Mouse (Mus musculus) heart, adult 11 months (tissue): ENCODE measurements around the gene Ggct.
"Not testable (repeated sequence)": the region's sequence is repeated elsewhere in the genome, so short reads cannot be mapped to it uniquely, and the experiment has no call there.

Experiments used
- DNase-seq: peaks from one replicate; pipeline ENCODE4 v3.0.0; 2022

Gene Ggct

GRCm38 (mm10) chr6:54992141-54992540 lies 609 bp downstream of the Ggct start:
- DNase-seq = no peak

GRCm38 (mm10) chr6:54991189-54991588 lies 1.6 kb downstream of the Ggct start:
- DNase-seq = no peak

DNA sequence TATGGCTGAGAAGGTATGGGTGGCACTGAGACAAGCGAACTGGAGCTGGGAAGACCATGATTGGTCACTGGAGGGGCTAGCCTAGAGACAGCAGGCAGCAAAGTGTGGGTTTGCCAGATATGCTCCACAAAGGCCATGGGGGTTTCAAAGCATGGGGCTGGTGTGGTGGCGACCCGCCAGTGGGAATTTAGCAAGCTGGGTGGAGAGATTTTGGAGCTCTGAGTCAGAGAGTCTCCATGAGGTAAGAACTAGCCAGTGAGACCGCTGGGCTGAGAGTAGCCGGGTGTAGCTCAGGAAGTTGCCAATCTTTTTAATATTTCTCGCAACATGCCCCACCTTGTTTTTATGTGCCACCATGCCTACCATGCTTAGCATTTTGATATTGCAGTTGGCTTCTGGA lies 4.6 kb downstream of the Ggct start:
- DNase-seq = peak; percentile 85

DNA sequence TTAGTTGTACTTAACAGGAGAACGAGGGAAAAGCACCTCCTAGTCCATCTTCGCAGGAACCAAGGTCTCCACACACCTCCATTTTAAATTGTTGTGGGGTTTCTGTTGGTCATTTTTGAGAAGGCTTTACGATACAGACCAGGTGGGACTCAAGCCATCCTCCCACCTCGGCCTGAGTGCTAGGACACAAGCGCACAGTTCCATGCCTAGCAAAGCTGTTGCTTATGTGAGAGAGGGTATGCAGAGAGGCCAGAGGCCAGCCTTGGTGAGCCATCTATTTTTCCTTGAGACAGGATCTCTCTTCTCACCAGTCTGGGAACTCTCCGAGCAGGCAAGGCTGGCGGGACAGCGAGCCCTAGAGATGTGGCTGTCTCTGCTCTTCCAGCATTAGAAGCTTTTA lies 8.7 kb downstream of the Ggct start:
- peak; percentile 61 for DNase-seq

- peak; percentile 63 for DNase-seq
Observed at GRCm38 (mm10) chr6:54983526-54984050, 9.2 kb downstream of the Ggct start.

DNA sequence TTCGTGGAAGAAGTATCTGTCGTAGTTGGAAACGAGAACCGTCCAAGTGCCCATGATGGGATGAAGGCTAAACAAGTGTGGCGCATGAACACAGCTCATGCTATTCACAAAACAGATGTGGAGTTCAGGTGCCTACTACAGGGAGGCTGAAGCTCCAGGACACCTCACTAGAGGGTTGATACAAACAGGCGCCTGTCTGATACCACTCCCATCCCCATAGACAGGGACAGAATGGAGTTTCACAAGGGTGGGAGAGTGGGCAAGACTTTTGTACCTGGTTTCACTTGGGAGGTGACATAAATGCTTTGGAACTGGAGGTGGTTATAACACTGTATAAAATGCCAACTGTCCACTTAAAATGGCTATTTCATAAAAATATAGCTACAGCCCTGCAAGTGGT lies 13.3 kb downstream of the Ggct start:
- DNase-seq = peak; percentile 66

DNA sequence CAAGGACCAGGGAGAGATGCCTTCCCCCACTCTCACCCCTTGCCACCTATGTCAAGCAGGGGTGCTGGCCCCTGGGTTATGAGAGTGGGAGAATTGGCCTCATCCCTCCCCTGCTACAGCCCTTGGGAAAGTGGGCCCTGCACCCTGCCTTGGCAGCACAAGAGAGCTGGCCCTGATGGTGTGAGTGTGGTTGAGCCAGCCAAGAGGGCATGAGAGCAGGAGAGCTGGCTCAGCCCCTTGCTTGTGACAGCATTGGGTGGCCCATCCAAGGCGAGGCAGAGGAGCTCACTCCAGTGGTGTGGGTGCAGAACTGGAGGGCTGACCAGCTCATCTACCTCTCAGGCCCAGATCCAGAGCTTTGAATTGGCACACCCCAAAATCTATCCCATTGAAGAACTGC lies 17.1 kb downstream of the Ggct start:
- DNase-seq = peak; percentile 96

- DNase-seq = peak; percentile 94
Observed at GRCm38 (mm10) chr6:54974501-54974900, 18.2 kb downstream of the Ggct start.

DNA sequence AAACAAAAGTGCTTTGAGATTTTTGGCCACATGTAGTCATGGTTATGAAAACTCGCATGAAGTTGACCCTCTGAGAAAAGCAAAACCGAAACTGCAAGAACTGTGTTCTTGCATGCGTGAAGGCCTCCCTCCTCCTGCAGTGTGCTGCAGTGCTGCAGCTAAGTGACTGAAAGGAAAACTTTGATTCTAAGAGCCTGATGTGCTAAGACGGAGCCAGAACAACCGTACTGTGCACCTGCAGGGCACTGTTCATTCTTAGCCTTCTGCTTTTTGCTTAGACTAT lies 19.9 kb downstream of the Ggct start:
- DNase-seq = peak; percentile 95

GRCm38 (mm10) chr6:54972111-54972928 lies 20.4 kb downstream of the Ggct start, which contains the start of gene Nod1:
Gene Nod1 (minus strand): TSS chr6:54972612.
- DNase-seq = peak; percentile 99

DNA sequence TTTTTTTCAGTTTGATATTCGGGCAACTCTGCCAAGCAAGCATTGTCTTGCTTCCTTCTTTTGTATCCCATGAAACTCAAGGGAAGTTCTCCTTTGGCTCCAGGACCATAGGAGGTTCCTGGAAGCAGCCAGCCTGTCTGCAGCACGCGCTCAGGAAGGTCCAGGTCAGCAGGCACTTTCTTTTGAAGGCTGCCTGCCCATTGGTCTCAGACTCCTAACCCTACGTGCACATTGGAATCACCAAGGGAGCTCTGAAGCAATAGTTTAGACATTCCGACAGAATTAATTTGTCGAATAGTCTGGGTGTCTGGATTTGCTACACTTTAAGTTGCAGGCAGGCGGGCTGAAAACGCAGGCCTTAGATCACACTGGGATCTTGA lies 21.0 kb downstream of the Ggct start:
- DNase-seq = peak; percentile 97

DNA sequence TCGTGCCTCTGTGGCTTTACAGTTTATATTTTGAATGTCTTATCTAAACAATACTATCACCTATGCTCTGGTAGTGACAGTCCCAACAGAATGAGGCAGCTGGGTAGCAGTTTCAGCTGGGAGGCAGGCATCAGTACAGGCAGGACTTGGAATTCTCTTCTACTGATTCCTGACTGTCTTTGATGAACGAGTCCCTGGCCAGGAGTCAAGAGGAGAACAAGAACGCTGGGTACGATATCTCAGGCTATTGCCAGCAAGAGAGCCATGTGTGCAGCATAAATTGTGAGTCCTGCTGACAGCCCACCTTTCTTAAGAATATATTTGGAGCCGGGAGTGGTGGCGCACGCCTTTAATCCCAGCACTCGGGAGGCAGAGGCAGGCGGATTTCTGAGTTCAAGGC lies 22.2 kb downstream of the Ggct start:
- peak; percentile 91 for DNase-seq

GRCm38 (mm10) chr6:54969801-54970200 lies 22.9 kb downstream of the Ggct start:
- DNase-seq = peak; percentile 91

- peak; percentile 89 for DNase-seq
Observed at GRCm38 (mm10) chr6:54967591-54967990, 25.2 kb downstream of the Ggct start.

DNA sequence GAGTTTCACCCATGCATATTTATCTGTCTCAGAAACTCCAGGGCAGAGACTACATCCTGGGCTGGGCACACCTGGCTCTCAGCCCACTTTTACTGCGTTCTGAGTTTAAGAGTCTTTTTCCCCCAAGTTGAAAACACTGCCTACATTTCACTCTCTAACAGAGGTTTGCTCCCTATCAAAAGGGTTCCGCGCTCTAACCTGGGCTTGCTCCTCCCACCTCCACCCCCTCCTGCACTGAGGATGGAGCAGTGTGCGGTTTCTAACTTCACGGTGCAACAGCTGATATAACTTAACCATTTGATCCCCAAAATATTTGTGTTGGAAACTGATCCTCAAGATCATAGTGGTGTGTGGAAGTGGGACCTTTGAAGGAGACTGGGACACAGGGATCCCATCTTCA lies 27.5 kb downstream of the Ggct start:
- no peak for DNase-seq

DNA sequence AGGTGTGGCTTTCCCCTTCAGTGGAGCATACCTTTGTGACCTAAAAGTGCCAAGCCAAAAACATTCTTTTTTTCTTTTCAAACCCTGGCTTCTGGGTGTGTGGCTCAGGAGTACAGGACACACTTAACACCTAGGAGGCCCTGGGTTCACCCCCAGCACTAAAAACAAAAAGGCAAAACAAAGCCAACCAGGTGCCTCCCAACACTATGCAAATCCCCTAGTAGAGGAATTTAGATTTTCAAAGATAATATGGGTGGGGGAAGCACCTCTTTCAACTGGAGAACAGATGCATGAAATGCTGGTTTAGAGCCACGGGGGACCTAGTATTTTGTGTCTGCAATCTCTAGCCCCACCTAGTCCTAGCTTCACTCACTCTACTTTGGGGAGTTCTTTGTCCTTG lies 28.0 kb downstream of the Ggct start:
- DNase-seq = no peak

DNA sequence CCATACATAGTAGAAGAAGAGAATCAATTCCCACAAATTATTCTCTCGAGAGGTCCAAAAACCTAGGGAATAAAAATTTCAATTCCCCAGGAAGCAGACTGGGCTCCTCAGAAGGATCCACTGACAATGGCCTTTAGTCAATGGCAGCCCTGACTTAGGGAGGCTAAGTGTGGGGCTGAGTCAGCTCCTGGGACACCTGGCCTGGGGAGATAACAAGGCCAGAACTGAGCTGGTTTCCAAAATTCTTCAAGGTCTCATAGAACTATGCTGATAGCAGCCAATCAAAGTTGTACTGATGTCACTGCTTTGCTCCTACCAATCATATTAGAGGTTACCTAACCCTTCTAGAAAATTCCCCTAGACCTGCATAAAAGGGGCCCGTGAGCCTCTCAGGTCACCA lies 29.2 kb downstream of the Ggct start:
- DNase-seq = no peak

- peak; percentile 96 for DNase-seq
Observed at GRCm38 (mm10) chr6:54957655-54958054, 35.1 kb downstream of the Ggct start.

- DNase-seq = peak; percentile 95
Observed at GRCm38 (mm10) chr6:54956425-54956824, 36.3 kb downstream of the Ggct start.

GRCm38 (mm10) chr6:54955949-54956348 lies 36.8 kb downstream of the Ggct start:
- no peak for DNase-seq

GRCm38 (mm10) chr6:54954659-54955414 lies 37.9 kb downstream of the Ggct start:
- peak; percentile 98 for DNase-seq

DNA sequence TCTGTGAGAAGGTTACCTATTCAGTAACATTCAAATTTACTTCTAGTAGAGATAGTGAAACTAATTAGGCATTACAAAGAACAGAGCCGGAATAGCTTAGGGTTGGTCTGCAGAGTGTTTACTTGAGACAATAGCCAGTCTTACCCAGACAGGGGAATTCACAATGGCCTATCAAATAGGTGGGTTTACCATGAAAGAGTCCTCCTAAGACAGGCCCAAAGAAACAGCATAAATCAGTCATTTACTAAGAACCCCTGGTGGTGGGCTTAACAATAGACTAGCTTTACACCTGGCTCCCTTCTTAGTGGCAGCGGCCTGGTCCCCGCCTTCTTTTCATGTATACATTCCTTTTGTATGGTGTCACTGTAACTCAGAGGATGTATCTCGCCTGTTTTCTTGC lies 39.4 kb downstream of the Ggct start:
- DNase-seq = not testable (repeated sequence)

DNA sequence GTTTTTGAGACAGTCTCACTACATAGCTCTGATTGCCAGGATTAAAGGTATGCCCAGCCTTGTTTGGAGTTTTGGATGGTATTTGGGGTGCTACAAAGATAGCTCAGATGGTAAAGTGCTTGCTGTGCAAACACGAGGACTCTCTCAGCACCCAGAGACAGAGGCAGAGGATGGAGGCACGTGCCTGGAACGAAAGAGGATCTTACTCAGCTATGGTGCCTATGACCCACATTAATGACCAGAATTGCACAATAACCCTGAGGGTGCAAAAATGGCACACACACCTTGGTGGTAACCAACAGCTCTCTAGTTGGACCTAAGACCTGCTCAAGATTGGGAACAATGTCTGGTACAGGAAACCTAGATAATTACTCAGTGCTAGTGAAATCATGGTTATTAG lies 40.2 kb downstream of the Ggct start:
- peak; percentile 85 for DNase-seq

DNA sequence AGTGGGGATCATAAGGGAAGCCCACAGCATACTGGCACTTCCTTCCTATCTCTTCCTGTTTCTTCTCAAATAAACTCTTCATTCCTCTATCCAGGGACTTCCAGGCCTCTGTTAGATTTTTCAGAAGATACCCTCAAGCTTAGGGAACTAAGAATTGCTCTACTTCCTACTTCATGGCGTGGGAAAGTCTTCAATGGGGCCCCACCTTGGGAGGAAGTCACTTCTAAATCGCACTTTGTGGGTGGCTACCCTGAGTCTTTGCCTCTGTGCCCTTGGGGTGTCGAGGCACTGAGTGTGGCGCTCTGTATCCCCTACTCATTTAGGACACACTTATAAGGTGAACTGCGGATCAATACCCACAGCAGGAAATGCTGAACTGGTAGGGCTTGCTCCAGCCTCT lies 44.1 kb downstream of the Ggct start:
- DNase-seq = no peak
